In the genomic region with DNA sequence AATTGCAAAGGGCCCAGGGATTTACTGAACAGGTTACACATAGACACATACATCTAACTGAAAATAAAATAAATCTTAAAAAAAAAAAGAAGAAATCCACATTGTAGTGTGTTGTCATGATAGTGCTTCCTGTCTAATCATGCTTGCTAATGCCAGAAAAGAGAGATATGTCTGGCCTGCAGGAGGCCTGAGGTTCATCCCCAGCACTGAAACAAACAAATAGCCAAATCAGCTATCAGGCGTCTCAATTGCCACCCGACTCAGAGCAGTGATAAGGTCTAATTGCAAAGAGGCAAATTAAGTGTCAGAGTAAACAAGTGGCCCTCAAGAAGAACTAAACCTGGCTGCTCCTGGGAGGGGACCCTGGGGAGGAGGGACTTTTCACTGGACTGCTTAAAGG, we compare ENCODE assay signal across 25 mouse cellular contexts. TPM values are rescaled to one million over a fixed set of nuclear protein-coding genes. Genes with fewer than 3 reads are reported as not detected.
A peak's percentile ranks its signal among the peaks of the same experiment; 100 is the strongest.
DNase-seq lines count a peak whose midpoint lies in the region; ATAC-seq and TF ChIP-seq lines count a peak whose summit lies in the region.
"Had no signal": no experiment of that assay in that cellular context is flagged by ENCODE, and none has a peak within 500 bp of the region (broad histone marks: within the 10 kb centered on the region; RNA-seq: fewer than 3 reads in every experiment).

No protein-coding gene starts in this region.

- H3K9ac ChIP-seq in liver, embryonic 12.5 days: no peak overlapping the region
- no peak overlapping the region for H3K9ac ChIP-seq in MEL (ENCODE audit: control insufficient read depth, low read depth, low read length, poor library complexity, severe bottlenecking)

- H3K9me3 ChIP-seq in liver, embryonic 12.5 days (replicated peaks): no peaks in the 10 kb centered on the region
- H3K9me3 ChIP-seq in MEL (replicated peaks; ENCODE audit: insufficient read depth, low read length): no peaks in the 10 kb centered on the region
- H3K9me3 ChIP-seq: G1E had no signal

- DNase-seq in liver (no peak), MEL (ENCODE audit: low read depth, low spot score) (peak; percentile 22)
- DNase-seq in c-Kit-positive CD71-positive TER-119-positive erythroid progenitor cells, embryonic 14.5 days (ENCODE audit: low spot score): no peak
- DNase-seq in retina, postnatal 1 day: no peak
- DNase-seq in spleen, postnatal 10 days (ENCODE audit: low spot score in 2 of 2): no peak
- DNase-seq: adrenal gland, adult 2 months; adrenal gland, adult 8-10 months; adrenal gland, postnatal 10 days; adrenal gland, postnatal 14 days; adrenal gland, postnatal 25 days; adrenal gland, postnatal 36 days; B cell, adult 2 months; cerebellum, adult 11 months; cerebellum, adult 11-12 months; cerebellum, adult 18-20 months; cerebellum, adult 2 months had no signal

- TF ChIP-seq POLR2A in MEL (IDR thresholded peaks at IDR 0.05; ENCODE audit: control insufficient read depth in 1 of 2, insufficient read depth in 1 of 2, low read depth in 1 of 2, low read length in 2 of 2, poor library complexity in 1 of 2): no peak

- TF ChIP-seq CTCF in MEL (IDR thresholded peaks at IDR 0.05 in 2 of 3, conservative IDR thresholded peaks at IDR 0.05 in 1 of 3; ENCODE audit: control insufficient read depth in 1 of 3, insufficient read depth in 1 of 3, low read depth in 2 of 3, low read length in 3 of 3, poor library complexity in 1 of 3, severe bottlenecking in 1 of 3): no peak

- WGBS in liver, embryonic 12.5 days (ENCODE audit: insufficient replicate concordance): 25% methylated on average over 2 of the region's 2 CpGs

- peak overlapping the region; percentile 15; the same call in 1 of the 2 replicates for H3K27ac ChIP-seq in liver, embryonic 12.5 days
- no peak overlapping the region for H3K27ac ChIP-seq in MEL (ENCODE audit: control insufficient read depth, low read depth, low read length)

- no peak for ATAC-seq in liver, embryonic 12.5 days
- peak; percentile 54 for ATAC-seq in megakaryocyte progenitor cell, adult 5-6 weeks (replicated peaks; ENCODE audit: poor library complexity)
- peak; percentile 69 for ATAC-seq in megakaryocyte-erythroid progenitor cell, adult 5-6 weeks (replicated peaks; ENCODE audit: low FRiP score, low TSS enrichment, poor library complexity, severe bottlenecking)
- ATAC-seq: activated CD4-positive, CD25-positive, alpha-beta regulatory T cell, adult 4 months; CD4-positive, CD25-positive, alpha-beta regulatory T cell, adult 4 months; Patski had no signal

- no peak overlapping the region for H3K4me3 ChIP-seq in liver, embryonic 12.5 days
- H3K4me3 ChIP-seq in MEL (ENCODE audit: control insufficient read depth in 1 of 2, insufficient read depth in 1 of 2, low read depth in 2 of 2, low read length in 2 of 2): no peak overlapping the region

- no peak for TF ChIP-seq EP300 in MEL (IDR thresholded peaks at IDR 0.05; ENCODE audit: low read depth in 1 of 2, low read length in 2 of 2)

- H3K36me3 ChIP-seq in liver, embryonic 12.5 days: no peaks in the 10 kb centered on the region
- H3K36me3 ChIP-seq in MEL (ENCODE audit: control insufficient read depth in 1 of 2, insufficient read depth in 2 of 2, low read length in 2 of 2): no peaks in the 10 kb centered on the region
- H3K36me3 ChIP-seq: G1E had no signal

- peaks cover 16% of the 10 kb centered on the region for H3K4me1 ChIP-seq in liver, embryonic 12.5 days
- peaks cover 0 to 4% of the 10 kb centered on the region in 2 experiments; a peak in 2 of 4 replicates for H3K4me1 ChIP-seq in MEL (ENCODE audit: control insufficient read depth in 1 of 2, insufficient read depth in 2 of 2, low read length in 2 of 2)

- no peak overlapping the region for H3K4me2 ChIP-seq in liver, embryonic 12.5 days

- no peak for TF ChIP-seq RAD21 in MEL (IDR thresholded peaks at IDR 0.05; ENCODE audit: low read depth, low read length)

- no peaks in the 10 kb centered on the region for H3K79me2 ChIP-seq in MEL (ENCODE audit: control insufficient read depth, insufficient read depth, low read length, poor library complexity)

- H3K27me3 ChIP-seq in liver, embryonic 12.5 days (replicated peaks): peaks cover 35% of the 10 kb centered on the region
- no peaks in the 10 kb centered on the region for H3K27me3 ChIP-seq in MEL (ENCODE audit: control insufficient read depth in 1 of 2, insufficient read depth in 2 of 2, low read length in 2 of 2)
- H3K27me3 ChIP-seq: Patski had no signal

TF ChIP-seq in MEL, 35 proteins besides CTCF, POLR2A, EP300 and RAD21:
- TF ChIP-seq ZC3H11A (IDR thresholded peaks at IDR 0.05; ENCODE audit: low read depth, low read length): no peak
- no peak for TF ChIP-seq USF1 (IDR thresholded peaks at IDR 0.05; ENCODE audit: low read depth, low read length)
- TF ChIP-seq TCF12 (IDR thresholded peaks at IDR 0.05; ENCODE audit: low read depth, low read length): no peak
- no peak for TF ChIP-seq SIN3A (IDR thresholded peaks at IDR 0.05; ENCODE audit: low read length)
- no peak for TF ChIP-seq MYB (IDR thresholded peaks at IDR 0.05; ENCODE audit: low read depth, low read length)
- TF ChIP-seq TBP (IDR thresholded peaks at IDR 0.05; ENCODE audit: low read depth, low read length): no peak
- TF ChIP-seq ZNF384 (IDR thresholded peaks at IDR 0.05; ENCODE audit: low read depth, low read length): peak; percentile 47; the same call in 1 of the 2 replicates
- TF ChIP-seq POLR2AphosphoS2 (IDR thresholded peaks at IDR 0.05; ENCODE audit: low read length): no peak

RNA-seq across cellular contexts. Expression of gene Lefty1, which starts 5.2 kb away (rescaled TPM):
- polyA plus RNA-seq in liver, embryonic 12.5 days (2016; fragmentation: Nextera tagmentation; extraction: Ambion mirVana): 4.7 and 7.1 TPM in 2 replicates
- 3.5 and 6.4 TPM in 2 replicates for total RNA-seq in MEL (2012; rRNA removed)
- 1 to 10 TPM in 1 of 2 experiments, not detected in 1; 5.1 TPM for polyA plus RNA-seq in MEL (2012; ENCODE audit: insufficient read depth in 1 of 2, insufficient read length in 2 of 2, low read depth in 1 of 2, low replicate concordance in 2 of 2, missing spikeins in 1 of 2)
- 0.90 and 1.7 TPM in 2 replicates for total RNA-seq in megakaryocyte progenitor cell, adult 5-6 weeks (2015)
- total RNA-seq in megakaryocyte progenitor cell, adult 5-6 weeks (2017): 0.27 TPM in 1 of 2 replicates, not detected in the other
- total RNA-seq in megakaryocyte-erythroid progenitor cell, adult 5-6 weeks (2014; fragmentation: Nextera tagmentation): 6.4 and 11.9 TPM in 2 replicates
- 3.4 TPM in 1 of 2 replicates, not detected in the other for total RNA-seq in megakaryocyte-erythroid progenitor cell, adult 5-6 weeks (2017)
- total RNA-seq: CH12.LX, G1E had no signal
- polyA plus RNA-seq: activated CD4-positive, CD25-positive, alpha-beta regulatory T cell, adult 4 months; CD4-positive, CD25-positive, alpha-beta regulatory T cell, adult 4 months; G1E had no signal

RNA-seq across cellular contexts. Expression of gene Tmem63a, which starts 12.5 kb away (rescaled TPM):
- 6.5 and 6.6 TPM in 2 replicates for polyA plus RNA-seq in liver, embryonic 12.5 days (2016; fragmentation: Nextera tagmentation; extraction: Ambion mirVana)
- total RNA-seq in MEL (2012; rRNA removed): 7.5 and 7.7 TPM in 2 replicates
- polyA plus RNA-seq in MEL (2012; ENCODE audit: insufficient read depth in 1 of 2, insufficient read length in 2 of 2, low read depth in 1 of 2, low replicate concordance in 2 of 2, missing spikeins in 1 of 2): 10 to 100 TPM in 1 of 2 experiments, not detected in 1; 12.8 TPM
- total RNA-seq in megakaryocyte progenitor cell, adult 5-6 weeks (2015): 15.0 and 15.6 TPM in 2 replicates
- 16.5 and 16.8 TPM in 2 replicates for total RNA-seq in megakaryocyte progenitor cell, adult 5-6 weeks (2017)
- 22.5 and 26.6 TPM in 2 replicates for total RNA-seq in megakaryocyte-erythroid progenitor cell, adult 5-6 weeks (2014; fragmentation: Nextera tagmentation)
- total RNA-seq in megakaryocyte-erythroid progenitor cell, adult 5-6 weeks (2017): 4.8 and 10.8 TPM in 2 replicates

RNA-seq across cellular contexts. Expression of gene Pycr2, which starts 25.5 kb away (rescaled TPM):
- 146 and 150 TPM in 2 replicates for polyA plus RNA-seq in liver, embryonic 12.5 days (2016; fragmentation: Nextera tagmentation; extraction: Ambion mirVana)
- 128 and 183 TPM in 2 replicates for total RNA-seq in MEL (2012; rRNA removed)
- 100 to 1,000 TPM in 1 of 2 experiments, not detected in 1; 125 TPM for polyA plus RNA-seq in MEL (2012; ENCODE audit: insufficient read depth in 1 of 2, insufficient read length in 2 of 2, low read depth in 1 of 2, low replicate concordance in 2 of 2, missing spikeins in 1 of 2)
- total RNA-seq in megakaryocyte progenitor cell, adult 5-6 weeks (2015): 27.2 and 28.8 TPM in 2 replicates
- 22.4 and 26.3 TPM in 2 replicates for total RNA-seq in megakaryocyte progenitor cell, adult 5-6 weeks (2017)
- 57.0 and 70.4 TPM in 2 replicates for total RNA-seq in megakaryocyte-erythroid progenitor cell, adult 5-6 weeks (2014; fragmentation: Nextera tagmentation)
- 21.1 and 34.2 TPM in 2 replicates for total RNA-seq in megakaryocyte-erythroid progenitor cell, adult 5-6 weeks (2017)

RNA-seq across cellular contexts. Expression of gene Lefty2, which starts 36.7 kb away (rescaled TPM):
- not detected in 2 replicates for polyA plus RNA-seq in liver, embryonic 12.5 days (2016; fragmentation: Nextera tagmentation; extraction: Ambion mirVana)
- not detected in 2 replicates for total RNA-seq in MEL (2012; rRNA removed)
- polyA plus RNA-seq in MEL (2012; ENCODE audit: insufficient read depth in 1 of 2, insufficient read length in 2 of 2, low read depth in 1 of 2, low replicate concordance in 2 of 2, missing spikeins in 1 of 2): not detected
- total RNA-seq in megakaryocyte progenitor cell, adult 5-6 weeks (2015): not detected in 2 replicates
- not detected in 2 replicates for total RNA-seq in megakaryocyte progenitor cell, adult 5-6 weeks (2017)
- not detected in 2 replicates for total RNA-seq in megakaryocyte-erythroid progenitor cell, adult 5-6 weeks (2014; fragmentation: Nextera tagmentation)
- total RNA-seq in megakaryocyte-erythroid progenitor cell, adult 5-6 weeks (2017): not detected in 2 replicates
- total RNA-seq: CH12.LX had no signal
- polyA plus RNA-seq: activated CD4-positive, CD25-positive, alpha-beta regulatory T cell, adult 4 months; C2C12; CD4-positive, CD25-positive, alpha-beta regulatory T cell, adult 4 months; G1E had no signal
